Mouse (Mus musculus) thymus, adult 2 months (tissue): ENCODE results near the gene Gdi2.

Experiments used
- CTCF ChIP-seq: fragments of 200-500 bp; IDR thresholded peaks from 2 replicates; pipeline ENCODE4 v1.5.1; 2012; ENCODE audit warnings: mild to moderate bottlenecking, control low read depth, low read length, moderate library complexity, borderline replicate concordance; ENCODE audit not compliant: control insufficient read depth, poor library complexity, insufficient read depth; ENCODE audit errors: extremely low read depth
- POLR2A ChIP-seq: fragments of 200-500 bp; IDR thresholded peaks from 2 replicates; pipeline ENCODE4 v1.6.1; 2012; ENCODE audit warnings: mild to moderate bottlenecking, low read length, control low read depth, moderate library complexity; ENCODE audit not compliant: control insufficient read depth, poor library complexity, insufficient read depth; ENCODE audit errors: extremely low read depth

DNA sequence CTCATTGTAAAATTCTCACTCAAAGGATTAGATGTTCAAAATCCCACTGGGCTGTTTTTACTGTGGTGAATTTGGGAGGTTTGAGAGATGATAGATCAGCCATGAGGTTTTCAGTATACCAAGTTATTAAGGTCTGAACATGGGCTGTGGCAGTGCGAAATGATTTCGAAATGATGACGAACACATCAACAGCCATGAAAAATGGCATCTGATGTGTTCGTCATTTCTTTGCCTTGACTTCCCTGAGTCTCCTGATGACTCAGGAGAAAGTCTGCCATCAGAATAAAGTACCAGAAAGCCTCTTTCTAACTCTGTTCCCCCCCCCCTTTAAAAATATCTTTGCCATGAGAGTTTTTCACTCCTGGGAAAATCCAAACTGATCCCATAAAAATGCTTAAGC is 42.3 kb upstream of the Gdi2 start:
- TF ChIP-seq POLR2A (no peak), CTCF (no peak)
